Mouse (Mus musculus): Measurements from ENCODE around the gene Ncbp2. TPM values are rescaled to one million over a fixed set of nuclear protein-coding genes. Genes with fewer than 3 reads are reported as not detected.
A peak's percentile ranks its signal among the peaks of the same experiment; 100 is the strongest.

Gene Ncbp2
- polyA plus RNA-seq, 1 experiment from 2014 or later = 66.7 TPM

DNA sequence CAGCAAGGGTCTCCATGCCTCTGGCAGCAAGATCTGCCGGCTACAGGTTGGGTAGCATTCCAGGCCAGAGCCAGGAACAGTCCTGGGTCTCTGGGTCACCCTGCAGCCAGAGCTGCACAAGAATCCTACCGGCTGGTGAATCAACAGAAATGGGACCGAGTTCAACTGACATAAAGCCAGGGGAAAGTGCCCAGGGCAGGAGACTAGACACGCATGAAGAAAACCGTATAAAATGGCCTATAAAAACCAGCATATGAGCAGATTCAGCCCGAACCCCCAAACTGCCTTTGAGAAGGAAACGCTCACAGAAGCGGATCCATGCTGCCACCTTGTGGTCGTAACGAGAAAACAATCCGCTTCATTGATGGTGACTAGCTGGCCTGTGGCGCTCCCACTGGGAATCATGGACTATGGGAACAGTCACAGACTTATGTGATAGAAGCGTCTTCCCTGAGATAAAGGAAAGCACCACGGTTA lies 30.0 kb upstream of the Ncbp2 start:
- no peaks in the 10 kb centered on the region for H3K4me1 ChIP-seq
- no peaks in the 10 kb centered on the region for H3K36me3 ChIP-seq
- H3K9ac ChIP-seq = peak overlapping the region; percentile 71
- ATAC-seq (ENCODE audit: extremely low read depth, insufficient number of reproducible peaks, low FRiP score, low TSS enrichment) = no peak
- peaks cover 8% of the 10 kb centered on the region for H3K27me3 ChIP-seq (replicated peaks)
- peak overlapping the region; percentile 31 for H3K4me3 ChIP-seq
- no peaks in the 10 kb centered on the region for H3K9me3 ChIP-seq
- H3K27ac ChIP-seq (replicated peaks) = no peak overlapping the region
- 3% methylated on average over 14 of the region's 14 CpGs for WGBS
- peak overlapping the region; percentile 66 for H3K4me2 ChIP-seq

DNA sequence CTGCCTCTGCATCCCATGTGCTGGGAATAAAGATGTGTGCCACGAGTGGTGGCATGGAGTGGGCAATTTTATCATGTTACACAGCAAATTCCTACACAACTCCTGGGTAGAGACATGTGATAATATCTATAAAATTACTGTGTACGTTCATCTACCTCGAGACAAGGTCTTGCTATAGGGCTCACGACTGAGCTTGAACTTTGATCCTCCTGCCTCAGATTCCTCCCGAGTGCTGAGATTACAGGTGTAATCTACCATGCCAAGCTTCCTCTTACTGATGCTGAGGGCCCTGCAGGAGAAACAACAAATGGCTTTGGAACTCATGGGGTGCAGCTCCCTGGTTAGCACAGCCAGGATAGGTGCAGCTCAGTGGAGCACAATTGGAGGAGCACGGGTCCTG lies 23.9 kb upstream of the Ncbp2 start:
- Histone ChIP-seq H3K9me3 (no peaks in the 10 kb centered on the region), H3K27ac (replicated peaks) (no peak overlapping the region), H3K4me1 (peaks cover 8% of the 10 kb centered on the region), H3K36me3 (no peaks in the 10 kb centered on the region), H3K9ac (no peak overlapping the region), H3K4me2 (no peak overlapping the region), H3K4me3 (no peak overlapping the region), H3K27me3 (replicated peaks) (peaks cover 5% of the 10 kb centered on the region)
- ATAC-seq (ENCODE audit: extremely low read depth, insufficient number of reproducible peaks, low FRiP score, low TSS enrichment) = no peak
- WGBS = 81% methylated on average over 6 of the region's 6 CpGs

DNA sequence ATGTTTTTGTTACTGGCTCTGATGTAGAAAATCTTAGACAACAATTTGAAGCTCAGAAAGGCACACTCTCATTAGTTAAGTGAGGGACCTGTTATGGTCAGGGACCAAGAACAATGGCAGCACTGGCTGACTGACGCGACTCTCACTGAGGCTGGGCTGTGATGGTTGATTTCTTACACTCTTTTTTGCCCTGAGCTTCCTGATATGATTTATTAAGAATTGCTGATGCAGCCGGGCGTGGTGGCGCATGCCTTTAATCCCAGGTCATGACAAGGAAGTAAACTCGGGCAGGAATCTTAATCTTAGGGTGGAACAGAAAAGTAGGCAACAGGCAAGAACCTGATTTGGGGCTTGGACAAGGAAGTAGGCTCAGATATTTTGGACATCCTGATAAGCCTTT lies 22.2 kb upstream of the Ncbp2 start:
- no peak for ATAC-seq (ENCODE audit: extremely low read depth, insufficient number of reproducible peaks, low FRiP score, low TSS enrichment)
- Histone ChIP-seq H3K4me3 (no peak overlapping the region), H3K27me3 (replicated peaks) (peaks cover 12% of the 10 kb centered on the region), H3K27ac (replicated peaks) (no peak overlapping the region), H3K4me1 (peaks cover 8% of the 10 kb centered on the region), H3K4me2 (no peak overlapping the region), H3K9me3 (no peaks in the 10 kb centered on the region), H3K9ac (no peak overlapping the region), H3K36me3 (no peaks in the 10 kb centered on the region)
- WGBS = 77% methylated on average over 6 of the region's 6 CpGs

DNA sequence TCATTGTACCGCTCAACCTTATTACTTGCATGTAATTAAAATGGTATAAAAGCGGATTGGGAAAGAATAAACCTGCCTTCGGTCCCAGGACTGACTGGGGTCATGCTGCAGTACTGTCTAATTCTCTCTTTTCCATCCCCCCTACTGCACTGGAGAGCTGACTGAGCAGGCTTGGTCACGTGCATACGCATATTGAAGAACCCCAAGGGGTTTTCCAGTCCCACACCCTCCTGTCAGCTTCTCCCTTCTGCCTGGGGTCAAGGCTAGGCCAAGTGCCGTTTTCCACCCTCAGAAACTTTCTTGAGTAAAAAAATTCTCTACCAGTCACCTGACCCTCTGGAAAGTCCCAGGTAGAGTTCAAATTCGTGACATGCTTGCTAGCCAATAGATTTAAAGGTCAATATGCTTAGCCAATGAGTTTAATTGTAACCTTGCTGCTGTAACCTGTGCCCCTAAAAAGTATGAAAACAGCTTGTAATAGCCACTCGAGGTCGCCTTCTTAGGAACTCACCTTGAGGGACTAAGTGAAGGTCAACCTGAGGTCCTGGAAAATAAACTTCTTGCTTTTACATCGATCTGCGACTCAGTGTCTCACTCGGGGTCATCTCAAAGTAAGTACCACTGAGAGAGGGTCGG lies 21.6 kb upstream of the Ncbp2 start:
- Histone ChIP-seq H3K4me2 (no peak overlapping the region), H3K4me3 (no peak overlapping the region)
- 81% methylated on average over 13 of the region's 13 CpGs for WGBS

DNA sequence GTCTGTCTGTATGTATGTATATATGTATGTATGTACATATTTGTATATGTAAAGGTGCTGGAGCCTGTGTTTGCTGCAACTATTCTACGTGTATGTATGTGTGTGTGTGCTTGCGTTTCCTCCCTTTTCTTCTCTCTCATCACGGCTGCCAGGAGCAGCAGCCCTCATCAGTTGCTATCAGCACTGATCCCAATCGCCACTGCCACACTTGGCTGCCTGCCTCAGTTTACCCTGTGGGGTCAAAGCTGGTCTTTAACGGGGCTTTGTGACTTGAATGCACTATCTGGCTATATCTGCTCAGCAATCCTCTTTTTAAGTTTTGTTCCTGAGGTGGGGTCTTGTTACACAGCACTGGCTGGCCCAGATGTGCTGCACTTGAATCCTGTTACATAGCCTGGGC lies 20.9 kb upstream of the Ncbp2 start:
- H3K27me3 ChIP-seq (replicated peaks) = peaks cover 22% of the 10 kb centered on the region
- H3K4me1 ChIP-seq = peaks cover 9% of the 10 kb centered on the region
- ATAC-seq (ENCODE audit: extremely low read depth, insufficient number of reproducible peaks, low FRiP score, low TSS enrichment) = no peak
- no peaks in the 10 kb centered on the region for H3K9me3 ChIP-seq
- H3K27ac ChIP-seq (replicated peaks) = no peak overlapping the region
- no peaks in the 10 kb centered on the region for H3K36me3 ChIP-seq
- 74% methylated on average over 5 of the region's 5 CpGs for WGBS
- H3K4me3 ChIP-seq = no peak overlapping the region
- no peak overlapping the region for H3K4me2 ChIP-seq
- H3K9ac ChIP-seq = no peak overlapping the region

More for the DNA sequence above, 21.6 kb upstream of the Ncbp2 start:
- H3K4me1 ChIP-seq = peaks cover 8% of the 10 kb centered on the region
- no peaks in the 10 kb centered on the region for H3K9me3 ChIP-seq
- peaks cover 18% of the 10 kb centered on the region for H3K27me3 ChIP-seq (replicated peaks)
- no peaks in the 10 kb centered on the region for H3K36me3 ChIP-seq
- no peak overlapping the region for H3K27ac ChIP-seq (replicated peaks)
- no peak for ATAC-seq (ENCODE audit: extremely low read depth, insufficient number of reproducible peaks, low FRiP score, low TSS enrichment)
- no peak overlapping the region for H3K9ac ChIP-seq

DNA sequence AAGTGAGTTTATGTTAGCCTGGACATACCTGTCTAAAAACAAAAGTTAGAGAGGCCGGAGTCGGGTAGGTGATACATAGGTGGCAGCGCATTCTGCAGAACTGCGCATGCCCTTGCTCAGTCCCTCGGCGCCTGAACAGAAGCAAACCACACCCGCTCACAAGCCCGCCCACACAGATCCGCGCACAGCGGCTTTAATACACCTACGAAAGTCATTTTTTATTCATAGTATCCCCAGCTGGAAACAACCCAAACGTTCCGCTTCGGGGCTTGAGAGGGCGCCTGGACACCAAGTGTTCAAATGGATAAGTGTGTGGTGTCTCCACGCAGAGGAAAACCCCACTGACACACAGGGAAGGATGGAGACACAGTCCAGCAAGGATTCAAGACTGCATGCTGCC lies 17.0 kb upstream of the Ncbp2 start:
- Histone ChIP-seq H3K9ac (no peak overlapping the region), H3K4me1 (peaks cover 31% of the 10 kb centered on the region), H3K27ac (replicated peaks) (no peak overlapping the region), H3K4me2 (peak overlapping the region; percentile 45), H3K9me3 (no peaks in the 10 kb centered on the region), H3K4me3 (no peak overlapping the region), H3K27me3 (replicated peaks) (peaks cover 57% of the 10 kb centered on the region), H3K36me3 (no peaks in the 10 kb centered on the region)
- WGBS = 51% methylated on average over 17 of the region's 17 CpGs
- no peak for ATAC-seq (ENCODE audit: extremely low read depth, insufficient number of reproducible peaks, low FRiP score, low TSS enrichment)

DNA sequence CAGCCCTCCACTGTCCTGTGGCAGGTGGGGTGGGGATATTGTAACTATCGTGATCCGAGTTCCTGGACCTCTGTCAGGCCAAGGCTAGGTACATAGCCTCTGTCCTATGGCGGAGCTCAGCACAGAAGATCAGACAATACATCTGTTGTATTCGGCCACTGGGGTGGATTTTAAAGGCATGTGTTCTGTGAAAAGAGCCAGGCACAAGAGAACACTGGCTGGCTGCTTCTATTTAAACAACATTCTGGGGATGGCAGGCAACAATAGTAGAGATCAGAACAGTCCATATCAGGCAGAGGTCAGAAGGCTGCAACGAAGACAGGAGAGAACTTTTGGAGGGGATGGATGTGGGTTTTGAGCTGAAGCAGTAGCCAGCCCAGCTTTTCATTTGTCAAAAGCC lies 16.1 kb upstream of the Ncbp2 start:
- Histone ChIP-seq H3K36me3 (no peaks in the 10 kb centered on the region), H3K27me3 (replicated peaks) (peaks cover 60% of the 10 kb centered on the region), H3K9me3 (no peaks in the 10 kb centered on the region), H3K9ac (peak overlapping the region; percentile 74; the same call in 1 of the 2 replicates), H3K4me2 (peak overlapping the region; percentile 78; the same call in 1 of the 2 replicates), H3K4me1 (peaks cover 31% of the 10 kb centered on the region), H3K4me3 (no peak overlapping the region), H3K27ac (replicated peaks) (no peak overlapping the region)
- 49% methylated on average over 5 of the region's 5 CpGs for WGBS
- no peak for ATAC-seq (ENCODE audit: extremely low read depth, insufficient number of reproducible peaks, low FRiP score, low TSS enrichment)

DNA sequence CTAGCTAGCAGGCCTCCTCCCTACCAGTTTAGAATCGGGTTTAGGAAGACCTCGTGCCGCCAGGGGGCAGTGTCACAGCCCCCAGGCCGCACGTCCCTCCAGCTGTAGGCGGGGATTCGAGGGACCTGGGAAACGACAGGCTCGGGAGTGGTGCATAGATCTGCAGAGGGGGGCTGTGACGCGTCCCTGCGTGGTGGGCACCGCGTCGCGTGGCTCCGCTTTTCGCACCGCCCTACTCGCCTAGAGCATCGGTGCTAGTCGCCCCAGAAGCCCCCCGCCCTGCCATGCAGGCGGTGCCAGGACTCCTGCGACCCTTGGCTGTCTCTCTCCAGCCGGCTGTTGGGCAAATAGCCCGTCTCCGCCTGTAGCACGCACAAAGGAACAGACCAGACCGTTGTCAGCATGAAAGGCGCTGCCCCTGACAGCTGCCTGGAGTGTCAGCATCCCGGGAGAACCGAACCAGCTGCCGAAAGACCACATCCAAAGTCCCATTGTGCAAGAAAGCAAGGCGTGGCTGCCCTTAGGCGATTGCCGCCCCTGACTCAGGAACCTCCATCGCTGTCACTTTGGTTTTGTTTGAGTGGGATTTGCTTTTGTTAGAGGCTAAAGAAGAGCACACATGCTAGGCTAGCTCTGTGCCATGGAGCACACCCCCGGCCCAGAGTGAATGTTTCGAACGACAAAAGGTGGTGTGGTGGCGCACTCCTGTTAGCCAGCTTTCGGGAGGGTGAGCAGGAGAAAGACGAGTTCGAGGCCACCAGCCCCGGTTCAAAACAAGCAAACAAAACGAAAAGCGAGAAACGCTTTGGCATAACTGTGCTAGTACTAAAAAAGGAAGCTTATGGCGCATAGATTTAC lies 15.2 kb upstream of the Ncbp2 start:
- Histone ChIP-seq H3K9me3 (no peaks in the 10 kb centered on the region), H3K27me3 (replicated peaks) (peaks cover 60% of the 10 kb centered on the region), H3K36me3 (no peaks in the 10 kb centered on the region), H3K9ac (peak overlapping the region; percentile 74), H3K4me1 (peaks cover 31% of the 10 kb centered on the region), H3K4me3 (peak overlapping the region; percentile 57), H3K27ac (replicated peaks) (0 out of 2 replicates have a peak overlapping the region, but pooled peaks have one; percentile 8), H3K4me2 (peak overlapping the region; percentile 78)
- ATAC-seq (ENCODE audit: extremely low read depth, insufficient number of reproducible peaks, low FRiP score, low TSS enrichment) = peak; percentile 69
- WGBS = 1% methylated on average over 50 of the region's 50 CpGs

DNA sequence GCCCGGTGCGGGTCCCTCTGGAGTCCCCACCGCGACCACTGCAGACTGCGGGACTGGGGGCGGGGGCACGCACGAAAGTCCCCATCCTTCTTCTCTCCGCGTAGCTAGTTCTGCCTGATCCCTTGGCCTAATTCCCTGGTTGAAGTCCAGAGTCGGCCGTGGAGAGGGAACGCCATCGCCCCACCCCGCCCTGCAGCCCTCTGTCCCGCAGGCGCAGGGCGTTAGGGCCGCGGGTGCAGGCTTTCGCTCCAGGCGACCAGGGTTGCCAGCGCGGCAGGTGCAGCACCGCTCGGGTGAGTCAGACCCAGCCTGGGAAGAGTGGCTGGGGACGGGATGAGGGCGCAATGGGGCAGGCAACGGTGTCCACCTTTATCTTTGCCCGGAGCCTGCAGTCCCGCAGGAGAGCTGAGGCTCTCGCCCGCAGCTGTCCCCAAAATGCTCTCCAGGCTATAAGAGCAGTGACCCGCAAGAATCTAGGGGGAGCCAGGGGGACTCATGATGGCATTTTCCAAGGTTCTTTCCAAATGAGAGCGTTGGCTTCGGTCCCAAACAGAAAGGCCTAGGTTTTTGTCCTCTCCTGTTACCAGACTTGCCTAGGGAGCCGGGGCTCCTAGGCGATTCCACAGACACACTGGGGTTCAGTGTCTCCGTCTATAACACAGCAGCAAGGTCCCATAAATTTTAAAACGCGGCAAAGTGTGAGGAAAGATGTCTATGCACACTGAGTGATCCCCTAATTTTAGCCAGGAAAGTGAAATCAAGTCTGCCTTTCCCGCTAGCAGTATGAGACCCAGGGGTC lies 14.4 kb upstream of the Ncbp2 start, which contains the start of gene Pigz:
Pigz (plus strand) TSS at position 101 of the 799 bp plus-strand sequence.
- peak within 1 kb of the TSS; percentile 78 for H3K4me2 ChIP-seq
- H3K27me3 ChIP-seq (replicated peaks) = peaks cover 60% of the 10 kb centered on the region
- H3K4me1 ChIP-seq = peaks cover 31% of the 10 kb centered on the region
- WGBS = 9% methylated on average over 42 of the region's 42 CpGs
- peak within 1 kb of the TSS; percentile 57 for H3K4me3 ChIP-seq
- no peaks in the 10 kb centered on the region for H3K9me3 ChIP-seq
- no peak for ATAC-seq (ENCODE audit: extremely low read depth, insufficient number of reproducible peaks, low FRiP score, low TSS enrichment)
- H3K36me3 ChIP-seq = no peaks in the 10 kb centered on the region
- H3K27ac ChIP-seq (replicated peaks) = 0 out of 2 replicates have a peak within 1 kb of the TSS, but pooled peaks have one; percentile 8
- peak within 1 kb of the TSS; percentile 74 for H3K9ac ChIP-seq

DNA sequence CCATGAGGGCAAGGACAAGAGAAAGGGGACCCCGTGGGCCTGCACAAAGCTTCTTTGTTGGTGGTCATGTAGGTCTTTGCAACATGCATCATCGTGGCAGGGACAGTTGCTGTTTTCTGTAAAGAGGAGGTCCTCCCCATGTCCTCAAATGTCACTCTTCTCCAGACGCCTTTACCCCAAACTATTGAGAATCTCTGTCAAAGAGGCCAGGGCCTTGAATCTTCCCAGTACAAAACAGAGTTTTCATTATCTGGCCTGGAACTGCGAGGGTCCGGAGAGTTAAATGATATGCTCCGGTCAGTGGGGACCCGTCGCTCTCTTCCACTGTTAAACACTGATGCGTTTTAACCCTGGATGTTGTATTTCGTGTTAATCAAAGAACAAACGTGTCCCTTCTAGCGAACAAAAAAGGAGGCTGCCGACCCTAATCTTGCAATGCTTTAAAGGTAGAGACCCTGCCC lies 13.7 kb upstream of the Ncbp2 start:
- Histone ChIP-seq H3K9me3 (no peaks in the 10 kb centered on the region), H3K27ac (replicated peaks) (no peak overlapping the region), H3K27me3 (replicated peaks) (peaks cover 60% of the 10 kb centered on the region), H3K9ac (peak overlapping the region; percentile 73), H3K4me2 (peak overlapping the region; percentile 78), H3K4me3 (peak overlapping the region; percentile 57), H3K4me1 (peaks cover 31% of the 10 kb centered on the region), H3K36me3 (no peaks in the 10 kb centered on the region)
- no peak for ATAC-seq (ENCODE audit: extremely low read depth, insufficient number of reproducible peaks, low FRiP score, low TSS enrichment)
- WGBS = 21% methylated on average over 13 of the region's 13 CpGs
